Mouse (Mus musculus) spleen, postnatal 36 days (tissue): ENCODE data around the gene Stra6.

Experiments used
- DNase-seq, 2 experiments: peaks; one replicate each; pipeline ENCODE4 v3.0.0; 2022; ENCODE audit warnings: low spot score in 2 of 2, mixed read lengths in 1 of 2

Gene Stra6

DNA sequence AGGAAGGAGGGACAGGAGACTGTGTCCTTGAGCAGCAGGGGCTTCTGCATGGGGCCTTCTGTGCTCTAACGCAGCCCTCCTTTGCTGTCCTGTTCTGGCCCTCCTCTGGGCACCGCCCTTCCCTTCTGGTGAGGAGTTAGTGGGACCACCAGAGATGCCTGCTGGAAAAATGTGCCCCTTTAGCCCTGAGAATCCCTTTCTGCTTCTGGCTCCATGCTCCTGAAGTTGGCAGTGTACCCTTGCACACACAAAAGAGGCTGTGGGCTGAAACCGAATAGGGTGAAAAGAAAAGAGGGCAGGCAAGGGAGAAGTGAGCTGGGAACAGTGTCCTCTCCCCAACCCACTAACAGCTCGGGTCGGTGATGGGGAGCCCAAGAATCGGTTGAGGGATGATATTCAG is 14.4 kb upstream of the Stra6 start:
- no peak for DNase-seq

DNA sequence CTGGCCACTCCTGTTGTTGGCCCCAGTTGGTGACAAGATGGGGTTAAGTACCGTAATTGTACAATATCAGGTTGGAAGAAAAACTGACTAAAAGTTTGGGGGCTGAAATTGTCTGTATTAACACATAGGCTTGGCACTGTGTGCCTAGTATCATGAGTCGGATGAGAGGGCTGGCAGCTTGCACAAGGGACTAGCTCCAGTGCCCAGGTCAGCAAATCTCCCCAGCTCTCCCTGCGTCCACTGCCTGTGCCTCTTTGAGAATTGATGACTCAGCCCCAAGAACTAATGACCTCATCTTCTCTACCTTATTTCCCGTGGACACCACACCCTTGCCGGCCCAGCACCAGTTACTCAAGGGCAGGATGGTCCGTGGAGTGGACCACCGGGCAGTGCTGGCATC is 13.7 kb upstream of the Stra6 start:
- no peak for DNase-seq

DNA sequence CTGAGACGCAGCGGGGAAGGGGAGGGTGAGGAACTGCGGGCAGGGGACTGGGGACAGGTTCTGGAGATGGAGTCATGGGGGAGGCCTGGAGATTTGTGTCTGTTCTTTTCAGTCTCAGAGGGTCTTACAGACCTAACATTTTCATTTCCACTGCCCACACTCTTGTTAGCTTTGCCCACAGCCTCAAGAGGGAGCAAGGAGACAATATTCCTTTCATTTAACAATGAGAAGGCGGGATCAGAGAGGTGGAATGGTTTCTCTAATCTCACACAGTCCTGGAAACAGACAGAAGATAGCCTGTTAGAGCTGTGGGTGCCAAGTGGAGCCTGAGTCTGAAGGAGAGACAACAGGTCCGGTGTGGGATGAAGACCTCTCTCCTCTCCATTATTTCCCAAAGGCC is 11.7 kb upstream of the Stra6 start:
- no peak for DNase-seq

DNA sequence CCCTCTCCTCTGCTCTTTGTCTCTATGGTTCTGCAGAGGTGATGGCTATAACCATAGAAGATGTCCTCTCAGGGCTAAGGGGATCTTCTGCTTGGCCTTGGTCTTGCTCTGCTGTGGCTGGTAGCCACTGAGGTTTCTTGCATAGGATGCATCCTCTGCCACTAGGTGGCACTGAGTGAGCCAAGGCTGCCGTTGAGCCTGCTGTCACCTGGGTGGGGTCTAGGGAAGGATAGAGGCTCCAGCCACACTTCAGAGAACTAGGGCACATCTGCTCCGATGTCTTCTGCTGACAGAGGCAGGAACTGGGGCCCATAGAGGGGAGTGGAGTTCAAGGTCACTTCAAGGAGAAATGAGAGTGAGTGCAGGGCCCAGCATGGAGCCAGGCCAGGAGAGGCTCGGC is 10.5 kb upstream of the Stra6 start:
- peak; percentile 26 to 42 for DNase-seq

DNA sequence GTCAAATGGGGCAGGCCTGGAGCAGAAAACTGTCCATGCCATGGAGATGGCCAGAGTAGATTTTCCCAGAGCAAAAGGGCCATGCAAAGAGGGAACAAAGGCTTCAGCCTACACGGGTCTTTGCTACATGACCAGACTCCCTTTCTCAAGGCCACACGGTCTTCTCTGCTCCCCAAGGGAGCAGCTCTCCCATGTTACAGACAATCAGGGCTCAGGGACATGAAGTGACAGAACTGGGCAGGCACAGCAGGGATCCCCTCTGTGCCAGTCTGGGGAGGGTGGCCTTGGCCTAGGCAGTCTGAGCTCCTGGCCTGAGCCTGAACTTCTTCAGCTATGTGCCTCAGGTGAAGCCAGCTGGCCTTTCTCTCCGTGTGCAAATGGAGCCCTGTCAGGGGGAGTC is 10.0 kb upstream of the Stra6 start:
- no peak for DNase-seq

DNA sequence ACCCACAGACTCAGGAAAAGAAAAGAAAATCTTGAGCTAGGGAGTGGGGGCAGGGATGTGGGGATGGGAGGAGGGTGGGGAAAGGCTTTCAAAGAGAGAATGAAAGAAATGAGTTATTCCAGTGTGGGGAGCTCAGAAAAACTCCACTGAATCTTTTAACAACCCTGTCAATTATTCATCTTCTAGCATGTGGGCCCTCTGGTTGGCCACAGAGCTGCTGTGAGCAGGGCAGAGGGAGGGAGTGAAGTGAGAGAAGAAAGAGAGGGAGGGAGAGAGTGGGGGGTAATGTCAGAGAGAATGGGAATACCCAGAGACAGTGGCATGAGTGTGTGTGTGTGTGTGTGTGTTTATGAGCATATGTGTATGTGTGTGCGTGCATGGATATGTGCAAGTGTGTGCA is 9.6 kb upstream of the Stra6 start:
- DNase-seq: no peak

DNA sequence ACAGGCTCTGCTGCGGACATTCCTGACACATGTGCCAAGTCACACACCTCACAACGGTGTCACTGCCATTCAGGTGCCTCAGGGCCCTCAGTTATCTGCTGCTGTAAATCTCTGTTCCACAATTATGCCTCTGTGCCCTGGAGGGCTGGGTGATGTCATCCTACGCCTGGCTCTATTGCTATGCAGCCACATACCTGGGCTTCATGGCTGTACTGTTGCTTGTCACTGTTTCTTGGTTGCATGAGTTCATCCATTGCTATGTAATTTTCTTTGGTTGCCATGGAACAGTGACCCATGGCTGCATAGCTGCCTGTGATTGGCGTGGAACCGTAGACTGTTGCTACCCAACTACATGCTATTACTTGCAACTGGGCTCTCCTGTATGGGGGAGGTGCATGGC is 7.9 kb upstream of the Stra6 start:
- DNase-seq: no peak

DNA sequence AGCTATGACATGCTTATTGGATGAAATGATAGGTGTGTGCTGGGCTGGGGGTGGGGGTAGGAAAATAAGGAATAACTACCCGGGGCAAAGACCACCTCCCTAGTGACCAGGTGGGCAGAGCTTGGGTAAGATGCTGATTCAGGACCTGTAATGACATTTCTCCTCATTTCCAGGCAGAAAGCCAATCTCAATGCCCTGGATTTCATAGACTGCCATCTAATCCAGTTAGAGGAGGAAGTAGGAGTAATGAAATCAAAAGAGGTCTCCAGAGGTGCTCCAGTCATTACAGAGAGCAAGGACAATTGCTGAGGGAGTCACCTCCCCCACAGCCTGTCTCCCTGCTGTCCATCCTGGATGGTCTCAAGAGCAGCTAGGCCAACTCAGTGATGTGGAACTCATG is 3.7 kb upstream of the Stra6 start:
- no peak for DNase-seq

DNA sequence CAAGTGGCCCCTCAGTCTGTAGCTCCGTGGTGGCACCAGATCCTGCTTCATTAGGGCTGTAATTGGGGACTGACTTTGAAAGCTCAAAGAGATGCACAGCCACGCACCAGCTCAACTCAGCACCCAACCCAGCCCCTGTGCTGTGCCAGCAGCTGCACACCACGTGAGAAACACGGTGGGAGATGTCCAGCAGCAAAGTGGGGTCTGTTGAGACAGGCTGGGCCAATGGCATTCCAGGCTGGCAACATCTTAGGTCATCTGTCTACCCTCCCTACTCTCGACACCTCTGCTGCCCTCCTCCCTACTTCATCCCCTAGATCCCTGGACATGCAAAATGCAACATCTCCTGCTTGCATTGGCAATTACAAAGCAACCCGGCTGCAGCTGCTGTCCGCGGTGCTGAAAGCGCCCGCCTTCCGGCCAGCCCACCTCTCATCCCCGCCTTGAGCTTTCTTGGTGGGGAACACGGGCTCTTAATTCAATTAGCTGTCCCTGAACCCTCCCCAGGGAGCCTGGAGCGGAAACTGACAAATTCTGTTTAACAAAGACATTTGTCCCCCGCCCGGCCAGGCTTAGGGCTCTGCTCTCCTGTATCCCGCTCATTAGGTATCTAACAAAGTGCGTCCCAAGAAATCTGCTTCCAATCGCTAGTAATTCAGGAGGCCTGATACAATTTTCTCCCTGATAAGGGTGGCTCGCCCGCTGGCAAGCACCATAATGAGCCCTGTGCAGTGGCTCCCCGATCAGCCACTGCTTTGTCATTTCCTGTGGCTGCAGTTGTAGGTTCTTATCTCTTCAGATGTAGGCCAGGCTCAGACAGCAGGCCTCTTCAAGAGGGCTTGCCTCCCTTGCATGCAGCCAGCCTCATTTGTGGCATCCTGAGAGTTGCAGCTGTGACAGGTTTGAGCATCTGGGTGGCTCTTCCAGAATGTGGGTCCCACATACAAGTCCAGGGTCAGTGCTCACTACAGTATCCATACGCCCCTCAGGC is 2.6 kb upstream of the Stra6 start:
- no peak for DNase-seq

DNA sequence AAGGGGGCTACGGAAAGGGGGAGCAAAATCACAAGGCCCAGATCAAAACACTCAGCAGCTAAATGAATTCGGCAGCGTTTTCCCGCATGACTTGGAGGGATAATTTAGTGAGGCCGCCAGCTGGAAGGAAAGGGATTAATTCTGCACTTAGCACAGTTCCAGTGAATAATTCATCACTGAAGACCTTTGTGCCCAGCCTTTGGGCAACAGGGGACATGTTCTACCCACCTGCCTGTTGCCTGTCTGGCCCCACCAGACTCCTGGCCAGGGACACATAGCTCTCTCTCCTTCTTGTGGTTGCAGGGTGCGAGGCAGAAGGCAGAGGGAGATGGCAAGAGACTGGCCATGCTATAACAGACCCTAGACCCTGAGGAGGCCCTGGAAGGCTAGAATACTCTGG is 1.9 kb downstream of the Stra6 start:
- no peak for DNase-seq

DNA sequence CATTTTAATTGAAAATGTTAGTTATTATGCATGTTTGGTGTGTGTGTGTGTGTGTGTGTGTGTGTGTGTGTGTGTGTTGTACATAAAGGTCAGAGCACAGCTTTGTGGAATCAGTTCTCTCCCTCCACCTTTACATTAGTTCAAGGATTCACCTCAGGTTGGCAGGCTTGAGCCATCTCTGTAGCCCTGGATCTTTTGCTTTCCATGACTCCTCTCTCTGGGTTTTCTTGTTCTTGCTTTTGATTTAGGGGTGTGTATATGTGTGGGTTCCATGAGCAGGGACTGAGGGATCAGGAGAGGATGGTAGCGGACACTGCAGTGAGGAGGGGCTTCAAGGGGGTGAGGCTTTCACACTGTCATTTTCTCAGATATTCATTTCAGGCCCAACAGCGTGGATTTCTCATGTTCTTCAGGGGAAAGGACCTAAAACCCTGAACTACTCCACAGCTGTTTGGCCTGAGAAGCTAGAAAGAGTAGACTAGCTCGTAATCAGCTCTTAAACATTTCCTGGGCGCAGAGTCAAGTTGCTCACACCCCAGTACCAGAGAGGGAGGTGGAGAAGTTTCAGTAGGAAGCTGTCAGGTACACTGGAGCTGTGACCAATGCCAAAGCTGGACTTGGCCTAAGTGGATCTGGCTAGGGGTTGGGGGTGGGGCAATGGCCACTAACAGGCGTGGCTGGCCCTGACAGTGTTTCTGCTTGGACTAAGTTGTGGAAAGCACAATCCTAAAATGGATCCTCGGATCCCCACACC is 2.6 kb downstream of the Stra6 start:
- no peak for DNase-seq

DNA sequence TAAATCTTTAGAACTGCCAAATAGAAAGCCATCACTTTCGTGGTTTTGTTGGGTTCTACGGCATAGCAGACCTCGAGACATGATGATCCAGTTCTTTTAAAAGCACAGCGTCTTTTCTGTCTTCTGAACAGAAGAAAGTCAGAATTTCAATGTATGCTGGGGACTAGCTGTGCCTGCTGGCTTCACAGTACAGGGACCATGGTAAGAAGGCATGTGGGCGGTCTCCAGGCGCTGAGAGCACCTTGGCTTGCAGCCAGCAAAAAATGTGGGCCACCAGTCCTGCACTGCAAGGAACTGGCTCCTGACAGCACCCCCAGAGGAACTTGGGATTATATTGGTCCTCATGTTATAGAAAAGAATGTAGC is 3.1 kb downstream of the Stra6 start:
- no peak for DNase-seq

DNA sequence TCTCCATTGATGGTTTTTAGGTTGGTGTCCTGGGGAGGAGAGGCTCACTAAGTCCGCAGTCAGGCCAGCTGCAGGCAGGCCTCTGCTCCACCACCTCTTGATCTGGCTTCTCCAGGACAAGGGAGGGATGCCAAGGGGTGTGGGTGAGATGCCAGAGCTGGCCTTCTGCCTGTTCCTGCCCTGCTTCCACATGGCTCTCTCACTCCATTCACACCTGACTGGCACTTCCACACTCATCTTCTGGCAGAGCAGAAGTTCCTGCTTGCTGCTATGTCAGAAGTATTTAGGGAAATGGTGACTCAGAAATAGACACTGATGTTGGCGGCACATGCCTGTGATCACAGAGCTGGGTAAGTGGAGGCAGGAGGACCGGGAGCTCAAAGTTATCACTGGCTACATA is 4.0 kb downstream of the Stra6 start:
- DNase-seq: no peak

DNA sequence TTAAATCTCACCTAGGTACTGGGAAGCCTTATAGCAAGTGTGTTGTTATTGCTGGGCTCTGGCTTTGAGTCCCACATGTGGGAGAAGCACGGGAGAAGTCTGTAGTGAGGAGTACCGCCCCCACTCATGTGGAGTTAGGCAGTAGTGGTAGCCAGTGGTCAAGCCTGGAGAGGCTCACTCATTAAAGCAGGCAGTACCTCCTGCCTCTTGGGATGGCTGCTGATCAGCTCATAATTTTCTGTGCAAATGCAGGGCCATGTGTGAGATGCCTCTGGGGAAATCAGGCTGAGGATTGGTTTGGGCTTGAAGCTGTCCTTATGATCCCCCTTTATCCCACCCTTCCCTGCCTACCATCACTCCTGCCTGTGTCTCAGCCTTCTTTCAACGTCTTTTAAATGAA is 11.0 kb downstream of the Stra6 start:
- no peak for DNase-seq

DNA sequence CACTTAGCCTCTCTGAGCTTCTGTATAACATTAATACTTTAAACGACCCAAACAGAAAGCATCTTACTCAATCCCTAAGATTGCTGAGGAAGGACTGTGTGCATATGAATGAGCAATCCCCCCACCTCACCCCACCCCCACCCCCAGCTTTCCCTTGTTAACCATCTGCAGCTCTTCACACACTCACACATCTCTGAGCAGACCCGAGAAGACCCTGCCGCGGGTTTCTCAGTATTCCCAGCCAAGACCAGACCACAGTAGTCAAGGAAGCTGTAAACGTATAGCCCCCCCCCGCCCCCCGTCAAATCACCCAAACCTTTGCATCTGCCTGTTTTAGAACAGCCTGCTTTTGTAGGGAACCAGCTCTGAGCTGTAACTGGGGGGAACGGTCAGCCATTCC is 21.0 kb downstream of the Stra6 start:
- no peak for DNase-seq

DNA sequence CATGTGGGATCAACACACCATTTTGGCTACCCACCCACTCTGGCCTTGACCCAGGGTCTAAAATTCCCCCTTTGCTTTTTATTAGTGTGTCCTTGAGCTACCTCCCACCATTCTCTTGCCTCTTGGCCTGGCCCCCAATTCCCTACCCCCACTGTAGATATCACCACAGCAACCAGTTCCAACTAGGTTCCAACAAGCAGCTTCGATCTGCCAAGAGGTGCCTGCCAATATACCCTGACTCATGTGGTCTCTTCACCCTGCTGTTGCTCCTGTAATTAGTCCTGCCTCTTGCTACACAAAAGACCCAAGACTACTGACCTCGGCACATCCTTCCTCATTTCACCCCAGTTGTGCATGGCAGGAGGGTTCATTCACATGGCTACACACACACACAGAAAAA is 21.5 kb downstream of the Stra6 start:
- no peak for DNase-seq

DNA sequence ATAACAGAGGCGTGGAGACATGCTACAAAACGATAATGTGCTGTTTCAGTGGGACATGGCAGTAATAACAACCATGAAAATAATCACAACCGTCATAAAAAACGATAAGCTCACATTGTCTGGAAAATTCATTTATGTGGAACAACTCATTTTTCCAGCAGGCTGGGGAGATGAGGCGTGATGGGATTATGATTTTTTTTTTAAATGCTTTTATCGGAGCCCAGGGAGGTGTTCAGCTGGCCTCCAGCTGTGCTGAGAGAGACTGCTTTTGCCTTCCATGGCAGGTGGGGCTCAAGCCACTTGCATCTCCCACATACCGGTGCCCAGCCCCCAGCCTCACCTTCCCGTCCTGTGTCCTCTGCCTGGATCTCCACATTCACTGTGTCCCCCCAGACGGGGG is 22.6 kb downstream of the Stra6 start:
- DNase-seq: no peak

DNA sequence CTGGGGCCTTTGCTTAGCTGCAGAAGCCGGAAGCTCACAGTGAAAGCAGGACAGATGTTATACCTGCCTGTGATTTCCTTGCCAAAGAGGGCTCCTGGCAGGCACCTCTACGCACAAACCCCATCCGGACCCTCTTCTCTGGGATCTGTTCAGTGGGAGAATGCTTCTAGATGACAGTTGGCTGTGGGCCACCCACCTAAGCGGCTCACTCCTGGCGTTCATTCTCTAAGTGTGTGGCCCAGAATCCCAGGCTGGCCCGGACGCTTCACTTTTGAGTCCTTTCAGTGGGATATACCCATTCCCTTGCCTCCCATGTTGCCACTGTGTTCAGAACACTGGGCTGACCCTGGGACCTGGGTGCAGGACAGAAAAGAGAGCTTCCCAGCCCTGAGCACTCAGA is 23.3 kb downstream of the Stra6 start:
- no peak for DNase-seq

DNA sequence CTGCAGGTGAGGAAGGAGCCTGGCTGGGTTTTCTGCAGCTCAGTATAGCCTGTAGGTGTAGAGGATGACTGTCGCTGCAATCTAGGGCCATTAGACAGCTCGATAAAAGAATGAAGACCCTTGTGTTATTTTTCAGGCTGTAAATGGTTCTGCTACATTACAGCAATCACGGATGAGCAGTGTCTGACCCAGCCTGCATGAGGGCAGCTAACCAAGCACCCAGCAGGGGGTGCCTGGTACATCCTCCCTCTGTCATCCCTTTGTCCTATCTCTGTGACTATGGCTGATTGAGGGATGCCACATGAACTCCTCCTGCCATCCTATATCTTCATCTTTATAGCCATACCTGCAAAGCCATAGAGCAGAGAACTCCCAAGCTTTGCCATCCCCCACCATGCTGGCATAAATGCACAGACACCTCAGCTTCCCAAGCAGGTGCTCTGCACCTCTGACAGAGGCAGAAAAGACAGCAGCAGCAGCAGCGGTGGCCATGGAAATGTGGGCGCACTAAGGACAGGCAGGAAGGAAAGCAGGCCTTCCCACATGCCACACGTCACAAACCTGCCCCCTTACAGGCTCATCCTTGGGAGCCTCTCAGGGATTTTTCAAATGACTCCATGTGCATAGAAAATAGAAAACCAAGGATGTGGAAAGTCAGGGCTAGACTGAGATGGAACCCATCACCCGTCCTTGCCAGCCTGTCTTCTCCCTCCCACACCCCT is 23.9 kb downstream of the Stra6 start:
- DNase-seq: no peak

DNA sequence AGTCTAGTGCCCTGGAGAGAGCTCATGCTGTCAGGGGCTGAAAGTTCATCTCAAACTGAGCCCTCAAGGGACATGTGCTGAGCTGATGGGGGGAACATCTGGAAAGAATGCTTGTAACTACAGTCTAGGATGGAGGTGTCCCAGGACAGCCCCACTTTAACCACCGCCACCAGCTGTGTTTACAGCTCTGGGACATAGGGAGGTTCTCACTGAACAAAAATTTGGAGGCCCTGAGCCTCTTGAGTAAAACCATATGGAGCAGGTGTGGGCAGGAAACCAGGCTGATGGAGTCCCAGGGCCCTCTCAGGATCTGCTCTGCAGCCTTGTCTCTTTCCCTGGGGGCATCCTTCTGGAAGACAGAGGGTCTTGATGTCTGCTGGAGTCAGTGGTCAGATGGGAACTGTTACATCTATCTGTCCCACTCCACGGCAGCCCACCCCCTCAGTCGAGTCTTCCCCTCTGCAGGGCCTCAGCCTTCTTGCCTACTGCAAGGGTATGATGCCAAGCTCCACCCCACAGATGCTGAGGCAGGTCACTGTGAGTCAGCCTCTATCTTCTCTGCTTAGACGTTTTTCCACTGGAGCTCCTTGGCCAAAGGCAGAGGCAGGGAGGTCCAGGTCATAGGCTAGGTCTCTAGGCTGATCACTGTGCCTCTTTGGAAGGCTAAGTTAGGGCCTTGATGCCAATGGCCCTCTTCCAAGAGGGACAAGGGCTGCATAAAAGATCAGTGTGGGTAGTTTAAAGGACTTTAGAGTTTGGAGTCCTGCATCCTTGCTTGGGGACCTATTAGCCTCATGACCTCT is 28.2 kb downstream of the Stra6 start:
- no peak for DNase-seq

DNA sequence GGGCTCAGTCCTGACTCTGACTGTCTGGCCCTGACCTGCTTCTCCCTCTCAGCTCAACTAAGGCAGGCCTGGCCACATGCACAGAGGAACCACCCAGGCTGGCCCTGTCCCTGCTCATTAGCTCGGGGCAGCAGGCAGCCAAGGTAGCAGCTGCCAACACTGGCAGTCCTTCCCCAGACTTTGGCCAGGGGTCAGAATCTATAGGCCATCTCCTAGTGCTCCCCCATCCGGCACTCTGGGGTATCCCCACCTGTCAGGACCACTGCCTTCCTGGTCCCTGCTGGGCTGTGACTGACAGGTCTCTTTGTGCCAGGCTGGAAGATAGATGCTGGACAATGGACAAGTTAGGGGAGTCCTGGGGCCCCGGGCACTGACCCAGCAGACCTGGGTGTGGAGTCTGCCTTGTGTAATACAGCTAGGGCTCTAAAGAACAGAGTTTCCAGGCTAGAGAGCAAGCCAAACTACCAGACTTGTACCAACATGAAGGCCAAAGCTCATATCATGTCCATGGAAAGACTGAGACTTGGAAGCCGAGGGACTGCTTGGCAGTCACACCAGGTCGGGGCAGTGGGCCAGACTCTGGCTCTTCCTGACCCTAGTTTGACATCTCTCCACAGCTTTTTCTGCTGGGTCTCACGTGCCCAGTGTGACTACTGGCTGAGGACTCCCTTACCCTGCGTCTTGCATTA is 29.1 kb downstream of the Stra6 start:
- DNase-seq: no peak
